Mouse (Mus musculus): ENCODE results near the gene Ugt1a9.

GRCm38 (mm10) chr1:88261706-88262105 is 191.1 kb downstream of the Ugt1a9 start:
- TF ChIP-seq CTCF (IDR thresholded peaks at IDR 0.05) (no peak), EP300 (IDR thresholded peaks at IDR 0.05; ENCODE audit: insufficient read depth, low read depth, low read length) (no peak)
